Mouse (Mus musculus) lung, embryonic 16.5 days (tissue): ENCODE results near the gene Ipcef1. TPM values are rescaled to one million over a fixed set of nuclear protein-coding genes. Genes with fewer than 3 reads are reported as not detected.

Experiments
- ATAC-seq: fragments of 200-750 bp; cut with Nextera tagmentation; 2 replicates; pipeline ENCODE4 v1.8.0; 2017; ENCODE audit warnings: low read depth, mild to moderate bottlenecking, moderate library complexity
- H3K27ac ChIP-seq: fragments of 300-500 bp; sonication (generic); 2 replicates; pipeline ENCODE4 v1.5.1; 2014; ENCODE audit warnings: mild to moderate bottlenecking, control low read depth, low read length
- H3K27me3 ChIP-seq: fragments of 300-500 bp; sonication (generic); 2 replicates; pipeline ENCODE4 v1.6.1; 2014; ENCODE audit warnings: low read depth, low read length, mixed read lengths; ENCODE audit not compliant: control insufficient read depth, insufficient read depth
- H3K36me3 ChIP-seq: fragments of 300-500 bp; sonication (generic); 2 replicates; pipeline ENCODE4 v1.6.1; 2014; ENCODE audit warnings: low read length; ENCODE audit not compliant: control insufficient read depth, insufficient read depth
- H3K4me1 ChIP-seq: fragments of 300-500 bp; sonication (generic); replicated peaks from 2 replicates; pipeline ENCODE4 v1.6.1; 2014; ENCODE audit warnings: low read length, mixed read lengths; ENCODE audit not compliant: control insufficient read depth, insufficient read depth
- H3K4me2 ChIP-seq: fragments of 300-500 bp; sonication (generic); 2 replicates; pipeline ENCODE4 v1.6.1; 2014; ENCODE audit warnings: low read depth, low read length, control low read depth
- H3K4me3 ChIP-seq: fragments of 300-500 bp; sonication (generic); 2 replicates; pipeline ENCODE4 v1.5.1; 2014; ENCODE audit warnings: mild to moderate bottlenecking, low read length, control low read depth
- H3K9ac ChIP-seq: fragments of 300-500 bp; sonication (generic); 2 replicates; pipeline ENCODE4 v1.6.1; 2014; ENCODE audit warnings: low read length, control low read depth
- H3K9me3 ChIP-seq: fragments of 300-500 bp; sonication (generic); 2 replicates; pipeline ENCODE4 v1.6.1; 2016; ENCODE audit warnings: low read length; ENCODE audit not compliant: control insufficient read depth
- WGBS: fragments of 180-500 bp; shearing (Covaris S2); extraction: QIAGEN DNeasy Blood & Tissue Kit; methylation state at CpG from one replicate; pipeline ENCODE4 v1.1.7; 2014; 5-methylcytosine and 5-hydroxymethylcytosine counted together
- polyA plus RNA-seq: library from polyadenylated mRNA; unstranded; fragments of >200 nt; fragmentation: Nextera tagmentation; extraction: Ambion mirVana; gene quantifications from 2 replicates; pipeline ENCODE4 v1.2.1, GENCODE M21; 2015

Gene Ipcef1
- polyA plus RNA-seq, 1 experiment from 2014 or later: 0.24 TPM

DNA sequence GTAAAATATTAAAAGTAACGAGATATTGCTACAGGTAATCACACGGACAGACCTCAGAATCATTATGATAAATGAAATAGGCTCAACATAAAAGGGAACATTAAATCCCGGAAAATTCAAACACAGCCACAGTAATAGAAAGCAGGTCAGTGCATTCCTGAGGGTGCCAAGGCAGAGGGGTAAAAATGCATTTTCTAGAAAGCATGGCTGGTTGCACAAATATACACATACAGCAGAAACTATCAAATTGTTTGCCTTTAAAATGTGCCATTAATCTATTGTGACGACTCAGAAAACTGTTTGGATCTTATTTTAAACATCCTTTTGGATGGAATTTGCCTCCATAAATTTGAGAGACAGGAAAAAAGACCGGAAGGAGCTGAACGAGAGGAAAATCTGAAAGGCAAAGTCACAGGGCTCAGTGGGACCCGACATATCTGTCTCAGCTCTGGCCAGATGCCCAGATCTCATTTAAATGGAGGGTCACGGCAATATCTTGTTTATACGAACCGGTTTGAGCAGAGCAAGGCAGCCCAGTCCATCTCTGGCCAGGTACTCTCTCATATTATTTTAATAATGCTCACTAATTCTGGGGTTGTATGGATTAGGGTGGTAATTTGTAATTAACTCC lies 4.9 kb downstream of the Ipcef1 start:
- peak; percentile 93 for ATAC-seq
- Histone ChIP-seq H3K4me1 (peaks cover 6% of the 10 kb centered on the region; the same call in 1 of the 2 replicates), H3K27ac (peak overlapping the region; percentile 53), H3K9me3 (no peaks in the 10 kb centered on the region), H3K9ac (no peak overlapping the region), H3K27me3 (no peaks in the 10 kb centered on the region), H3K4me3 (no peak overlapping the region), H3K36me3 (no peaks in the 10 kb centered on the region), H3K4me2 (peak overlapping the region; percentile 20; the same call in 1 of the 2 replicates)
- 27% methylated on average over 10 of the region's 10 CpGs for WGBS

DNA sequence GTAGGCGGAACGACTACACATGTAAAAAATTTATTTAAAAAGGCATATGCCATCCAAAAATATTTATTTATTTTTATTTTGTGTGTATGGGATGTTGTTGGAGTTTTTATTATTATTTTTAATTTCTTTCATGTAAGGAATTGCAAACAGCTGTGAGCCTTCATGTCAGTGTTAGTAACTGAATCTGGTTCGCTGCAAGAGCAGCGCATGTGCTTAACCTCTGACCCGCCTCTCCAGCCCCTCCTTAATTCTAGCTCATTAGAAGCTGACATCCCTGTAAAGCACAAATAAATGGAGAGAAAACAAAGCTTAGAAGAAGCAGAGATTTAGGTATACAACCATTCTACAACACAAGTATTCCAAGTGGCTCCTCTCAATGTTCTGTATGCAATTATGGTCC lies 8.4 kb downstream of the Ipcef1 start:
- no peak overlapping the region for H3K4me3 ChIP-seq
- H3K4me1 ChIP-seq: peaks cover 3% of the 10 kb centered on the region; the same call in 1 of the 2 replicates
- 76% methylated on average over 5 of the region's 5 CpGs for WGBS
- H3K4me2 ChIP-seq: no peak overlapping the region
- no peak overlapping the region for H3K27ac ChIP-seq
- H3K9ac ChIP-seq: no peak overlapping the region
- H3K36me3 ChIP-seq: no peaks in the 10 kb centered on the region
- no peaks in the 10 kb centered on the region for H3K9me3 ChIP-seq
- H3K27me3 ChIP-seq: no peaks in the 10 kb centered on the region
- ATAC-seq: no peak

DNA sequence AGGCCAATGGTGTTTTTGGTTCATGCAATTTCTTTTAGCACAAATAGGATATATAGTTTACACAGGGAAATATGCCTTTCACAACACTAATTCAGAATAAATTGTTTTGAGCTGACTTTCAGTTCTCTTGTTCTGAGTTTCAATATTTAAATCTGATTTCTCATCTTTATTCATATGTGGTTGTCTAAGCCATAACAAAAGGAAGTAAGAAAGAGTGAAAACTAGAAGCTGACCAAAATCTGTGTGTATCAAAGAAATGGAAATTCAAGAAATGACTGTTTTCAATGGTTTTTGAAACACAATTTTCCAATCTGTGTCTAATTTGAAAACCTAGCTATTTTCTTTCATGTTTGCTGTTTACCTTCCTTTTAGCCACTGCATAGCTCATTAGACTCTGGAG lies 11.2 kb downstream of the Ipcef1 start:
- no peak for ATAC-seq
- no peak overlapping the region for H3K9ac ChIP-seq
- H3K27me3 ChIP-seq: no peaks in the 10 kb centered on the region
- H3K36me3 ChIP-seq: no peaks in the 10 kb centered on the region
- H3K9me3 ChIP-seq: no peaks in the 10 kb centered on the region
- H3K4me3 ChIP-seq: no peak overlapping the region
- H3K4me1 ChIP-seq: no peaks in the 10 kb centered on the region
- H3K4me2 ChIP-seq: no peak overlapping the region
- H3K27ac ChIP-seq: no peak overlapping the region

DNA sequence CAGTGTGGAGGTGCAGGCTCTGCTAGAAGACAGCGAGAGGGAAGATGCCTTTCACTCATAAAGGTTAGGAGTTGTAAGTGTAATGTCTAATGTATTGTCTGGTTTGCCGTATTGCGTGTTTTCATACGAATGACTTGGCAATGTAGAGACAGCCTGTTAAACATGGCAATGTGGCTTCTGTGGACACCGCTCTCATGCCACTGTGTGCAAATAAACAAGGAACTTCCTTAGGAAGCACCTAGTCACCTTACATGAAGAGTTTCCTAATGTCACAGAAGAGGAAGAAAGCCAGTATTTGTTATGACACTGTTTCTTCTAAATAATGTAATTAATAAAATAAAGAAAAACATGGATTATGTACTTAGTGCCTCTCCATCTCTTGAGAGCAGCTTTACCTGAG lies 15.1 kb downstream of the Ipcef1 start:
- whole genome bisulfite sequencing: 77% methylated on average over 5 of the region's 5 CpGs
- no peak overlapping the region for H3K4me2 ChIP-seq
- no peaks in the 10 kb centered on the region for H3K27me3 ChIP-seq
- H3K36me3 ChIP-seq: no peaks in the 10 kb centered on the region
- no peak overlapping the region for H3K4me3 ChIP-seq
- H3K4me1 ChIP-seq: no peaks in the 10 kb centered on the region
- no peak for ATAC-seq
- no peak overlapping the region for H3K9ac ChIP-seq
- no peak overlapping the region for H3K27ac ChIP-seq
- no peaks in the 10 kb centered on the region for H3K9me3 ChIP-seq

DNA sequence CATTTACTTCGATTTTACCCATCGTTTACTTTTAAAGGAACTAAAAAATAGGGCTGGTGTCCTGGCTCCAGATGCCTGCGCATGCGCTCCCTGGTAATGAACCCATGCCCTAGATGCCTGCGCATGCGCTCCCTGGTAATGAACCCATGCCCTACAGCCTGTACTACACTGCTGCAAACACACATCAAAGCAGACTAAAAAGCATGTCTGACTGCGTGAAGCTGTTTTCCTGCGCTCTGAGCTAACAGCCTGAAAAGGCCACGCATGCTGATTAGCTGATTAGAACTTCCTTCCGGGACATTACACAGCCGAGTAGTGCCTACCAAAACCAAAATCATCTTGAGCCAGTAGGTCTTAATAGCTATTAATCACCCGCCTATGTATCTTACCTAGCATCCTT lies 16.7 kb downstream of the Ipcef1 start:
- WGBS: 70% methylated on average over 12 of the region's 12 CpGs
- H3K27me3 ChIP-seq: no peaks in the 10 kb centered on the region

DNA sequence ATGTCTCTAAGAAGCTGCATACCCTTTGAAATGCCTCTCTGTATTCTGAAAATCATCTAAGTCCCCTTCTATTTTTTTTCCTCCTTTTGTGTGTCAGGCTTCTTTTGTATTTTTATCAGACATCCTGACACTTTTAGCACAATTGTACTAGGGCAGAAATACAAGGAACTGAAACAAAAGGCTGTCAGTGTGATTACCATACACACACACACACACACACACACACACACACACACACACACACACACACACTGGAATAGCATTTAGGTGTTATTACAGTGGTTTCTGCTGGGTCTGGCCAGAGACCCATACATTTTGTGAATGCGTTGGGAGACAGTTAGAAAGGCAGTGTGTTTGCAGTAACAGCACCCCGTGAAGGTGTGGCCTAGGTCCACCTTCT lies 18.8 kb downstream of the Ipcef1 start:
- Histone ChIP-seq H3K36me3 (no peaks in the 10 kb centered on the region), H3K4me3 (no peak overlapping the region), H3K9ac (no peak overlapping the region), H3K4me1 (no peaks in the 10 kb centered on the region), H3K27me3 (no peaks in the 10 kb centered on the region), H3K27ac (no peak overlapping the region), H3K9me3 (no peaks in the 10 kb centered on the region), H3K4me2 (no peak overlapping the region)
- ATAC-seq: no peak
- 88% methylated on average over 2 of the region's 2 CpGs for WGBS

More for the DNA sequence above, 16.7 kb downstream of the Ipcef1 start:
- H3K4me2 ChIP-seq: no peak overlapping the region
- H3K4me3 ChIP-seq: no peak overlapping the region
- H3K36me3 ChIP-seq: no peaks in the 10 kb centered on the region
- no peaks in the 10 kb centered on the region for H3K4me1 ChIP-seq
- ATAC-seq: no peak
- no peaks in the 10 kb centered on the region for H3K9me3 ChIP-seq
- no peak overlapping the region for H3K27ac ChIP-seq
- H3K9ac ChIP-seq: no peak overlapping the region

DNA sequence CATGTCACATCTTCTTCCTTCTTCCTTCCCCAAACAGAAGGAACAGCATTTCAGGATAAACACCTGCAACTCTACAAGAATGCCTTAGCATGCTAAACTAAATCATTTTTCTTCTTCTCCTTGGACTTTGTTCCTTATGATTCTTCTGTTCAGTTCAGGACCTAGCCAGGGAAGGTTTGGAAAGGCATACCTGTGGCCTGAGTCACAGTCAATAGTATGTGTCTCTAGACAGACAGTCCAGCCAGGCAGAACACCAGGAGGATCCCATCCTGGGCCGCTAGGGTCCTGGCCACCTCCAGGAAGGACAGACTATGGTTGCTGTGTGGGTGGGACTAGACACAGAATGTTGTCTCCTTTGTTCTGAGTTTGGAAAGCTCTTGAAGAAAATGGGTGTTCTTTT lies 27.2 kb downstream of the Ipcef1 start:
- H3K27ac ChIP-seq: no peak overlapping the region
- no peaks in the 10 kb centered on the region for H3K27me3 ChIP-seq
- no peaks in the 10 kb centered on the region for H3K4me1 ChIP-seq
- H3K4me3 ChIP-seq: no peak overlapping the region
- no peak overlapping the region for H3K9ac ChIP-seq
- no peak overlapping the region for H3K4me2 ChIP-seq
- 72% methylated on average over 1 of the region's 1 CpGs for WGBS
- no peaks in the 10 kb centered on the region for H3K36me3 ChIP-seq
- no peak for ATAC-seq
- H3K9me3 ChIP-seq: no peaks in the 10 kb centered on the region

DNA sequence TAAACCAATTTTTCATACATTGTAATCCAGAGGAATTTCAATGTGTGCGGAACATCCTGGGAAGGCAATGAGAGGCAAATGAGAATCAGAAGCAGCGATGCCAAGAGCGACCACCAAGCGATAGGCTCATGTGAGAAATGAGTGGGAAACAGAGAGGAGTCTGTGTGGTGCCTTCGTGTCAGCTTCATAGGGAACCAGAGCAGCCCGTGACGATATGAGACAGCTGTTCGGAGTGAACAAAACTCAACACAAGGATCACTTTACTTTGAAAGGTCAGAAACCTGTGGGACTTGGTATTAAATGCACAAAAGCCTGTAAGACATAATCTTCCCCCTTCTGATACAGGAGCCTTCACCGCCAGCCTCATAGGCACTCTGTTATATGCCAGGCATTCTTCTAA lies 31.7 kb downstream of the Ipcef1 start:
- Histone ChIP-seq H3K4me3 (no peak overlapping the region), H3K27me3 (no peaks in the 10 kb centered on the region), H3K9me3 (no peaks in the 10 kb centered on the region), H3K4me2 (no peak overlapping the region), H3K9ac (no peak overlapping the region), H3K36me3 (no peaks in the 10 kb centered on the region), H3K27ac (no peak overlapping the region), H3K4me1 (no peaks in the 10 kb centered on the region)
- no peak for ATAC-seq
- 85% methylated on average over 9 of the region's 9 CpGs for WGBS

DNA sequence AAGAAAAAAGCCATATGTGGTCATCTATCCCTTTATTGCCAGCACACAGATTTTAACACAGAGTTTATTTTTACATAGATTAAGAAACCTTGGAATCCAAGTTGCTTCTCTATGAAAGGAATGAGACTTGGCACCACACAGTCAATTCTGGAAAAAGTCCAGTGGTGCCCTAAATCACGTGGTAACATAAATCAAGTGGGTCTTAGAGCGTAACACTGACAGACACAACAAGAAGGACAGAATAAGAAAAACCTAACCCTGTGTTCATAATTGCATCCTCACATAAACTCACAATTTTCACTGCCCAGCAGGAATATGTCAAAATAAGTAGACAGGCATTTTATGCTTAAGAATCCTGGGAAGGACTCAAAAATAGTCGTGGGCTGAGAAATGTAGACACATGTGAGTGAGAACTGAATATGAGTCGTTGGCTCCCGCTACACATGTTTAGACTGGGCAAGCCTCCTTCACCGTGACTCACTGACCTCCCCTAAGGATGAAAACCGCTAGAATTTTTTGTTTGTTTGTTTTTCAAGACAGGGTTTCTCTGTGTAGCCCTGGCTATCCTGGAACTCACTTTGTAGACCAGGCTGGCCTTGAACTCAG lies 32.4 kb downstream of the Ipcef1 start:
- WGBS: 36% methylated on average over 7 of the region's 7 CpGs
- Histone ChIP-seq H3K4me3 (no peak overlapping the region), H3K27me3 (no peaks in the 10 kb centered on the region), H3K4me1 (no peaks in the 10 kb centered on the region), H3K27ac (no peak overlapping the region; the same call in 1 of the 2 replicates), H3K9ac (no peak overlapping the region), H3K4me2 (no peak overlapping the region), H3K36me3 (no peaks in the 10 kb centered on the region), H3K9me3 (no peaks in the 10 kb centered on the region)
- peak; percentile 91 for ATAC-seq
